Mouse (Mus musculus) embryonic facial prominence, embryonic 14.5 days (tissue): ENCODE measurements at regions not wholly inside any gene's neighbourhood (a gene's known extent, or its start where the extent isn't known, plus 50 kb on each side); places are given as distances from the start of the nearest gene placed in this dataset.
"Not testable (repeated sequence)": the region's sequence is repeated elsewhere in the genome, so short reads cannot be mapped to it uniquely, and the experiment has no call there.

ENCODE experiments used
- ATAC-seq: fragments of 200-750 bp; cut with Nextera tagmentation; 2 replicates; pipeline ENCODE4 v1.8.0; 2017; ENCODE audit warnings: low read depth, moderate number of reproducible peaks, moderate TSS enrichment
- DNase-seq: peaks from one replicate; pipeline ENCODE4 v3.0.0-alpha.2; 2015; ENCODE audit warnings: low spot score
- H3K27ac ChIP-seq: fragments of 300-500 bp; sonication (generic); replicated peaks from 2 replicates; pipeline ENCODE4 v1.5.1; 2014; ENCODE audit warnings: low read depth, mild to moderate bottlenecking, low read length, moderate library complexity
- H3K27me3 ChIP-seq: fragments of 300-500 bp; sonication (generic); replicated peaks from 2 replicates; pipeline ENCODE4 v1.6.1; 2014; ENCODE audit warnings: low read length; ENCODE audit not compliant: control insufficient read depth, insufficient read depth
- H3K36me3 ChIP-seq: fragments of 300-500 bp; sonication (generic); 2 replicates; pipeline ENCODE4 v1.6.1; 2014; ENCODE audit warnings: low read length, mixed read lengths; ENCODE audit not compliant: control insufficient read depth, insufficient read depth
- H3K4me1 ChIP-seq: fragments of 300-500 bp; sonication (generic); 2 replicates; pipeline ENCODE4 v1.6.1; 2014; ENCODE audit warnings: antibody characterized with exemption, low read length; ENCODE audit not compliant: control insufficient read depth, insufficient read depth
- H3K4me2 ChIP-seq: fragments of 300-500 bp; sonication (generic); 2 replicates; pipeline ENCODE4 v1.6.1; 2014; ENCODE audit warnings: low read depth, mild to moderate bottlenecking, low read length, moderate library complexity, mixed read lengths
- H3K4me3 ChIP-seq: fragments of 300-500 bp; sonication (generic); 2 replicates; pipeline ENCODE4 v1.5.1; 2014; ENCODE audit warnings: low read depth, mild to moderate bottlenecking, low read length
- H3K9ac ChIP-seq: fragments of 300-500 bp; sonication (generic); 2 replicates; pipeline ENCODE4 v1.6.1; 2014; ENCODE audit warnings: low read depth, mild to moderate bottlenecking, low read length, moderate library complexity, mixed read lengths
- H3K9me3 ChIP-seq: fragments of 300-500 bp; sonication (generic); 2 replicates; pipeline ENCODE4 v1.6.1; 2016; ENCODE audit warnings: low read length; ENCODE audit not compliant: control insufficient read depth
- WGBS: fragments of 180-500 bp; shearing (Covaris S2); extraction: QIAGEN DNeasy Blood & Tissue Kit; methylation state at CpG from one replicate; pipeline ENCODE4 v1.1.7; 2014; 5-methylcytosine and 5-hydroxymethylcytosine counted together

GRCm38 (mm10) chr3:21053337-21053736 is 686.4 kb upstream of the Agtr1b start:
- not testable (repeated sequence) for H3K27ac ChIP-seq, DNase-seq, H3K9me3 ChIP-seq, H3K4me3 ChIP-seq, H3K9ac ChIP-seq, H3K27me3 ChIP-seq, ATAC-seq, H3K4me2 ChIP-seq, H3K36me3 ChIP-seq, H3K4me1 ChIP-seq
- WGBS: 70% methylated on average over 1 of the region's 2 CpGs

DNA sequence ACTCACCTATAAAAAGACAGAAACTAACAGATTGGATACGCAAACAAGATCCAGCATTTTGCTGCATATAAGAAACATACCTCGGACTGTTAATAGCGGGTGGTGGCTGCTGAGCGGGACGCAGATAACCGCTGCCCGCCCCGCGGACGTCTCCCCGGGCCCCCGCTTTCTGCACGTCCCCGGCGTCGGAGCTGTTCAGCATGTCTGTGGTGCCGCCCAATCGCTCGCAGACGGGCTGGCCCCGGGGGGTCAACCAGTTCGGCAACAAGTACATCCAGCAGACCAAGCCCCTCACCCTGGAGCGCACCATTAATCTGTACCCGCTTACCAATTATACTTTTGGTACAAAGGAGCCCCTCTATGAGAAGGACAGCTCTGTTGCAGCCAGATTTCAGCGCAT is 682.4 kb upstream of the Agtr1b start:
- H3K9ac ChIP-seq, H3K27me3 ChIP-seq, H3K4me3 ChIP-seq, DNase-seq, H3K27ac ChIP-seq, H3K36me3 ChIP-seq, H3K9me3 ChIP-seq, ATAC-seq, H3K4me1 ChIP-seq, H3K4me2 ChIP-seq: not testable (repeated sequence)
- 61% methylated on average over 13 of the region's 25 CpGs for WGBS

GRCm38 (mm10) chr3:21045981-21046380 is 679.0 kb upstream of the Agtr1b start:
- WGBS: 79% methylated on average over 3 of the region's 3 CpGs
- no peak for DNase-seq
- no peak for ATAC-seq
- no peak overlapping the region for H3K27ac ChIP-seq
- H3K36me3 ChIP-seq: no peaks in the 10 kb centered on the region
- H3K4me1 ChIP-seq: no peaks in the 10 kb centered on the region
- H3K9ac ChIP-seq: no peak overlapping the region
- no peaks in the 10 kb centered on the region for H3K9me3 ChIP-seq
- no peak overlapping the region for H3K4me3 ChIP-seq
- no peaks in the 10 kb centered on the region for H3K27me3 ChIP-seq
- H3K4me2 ChIP-seq: no peak overlapping the region

DNA sequence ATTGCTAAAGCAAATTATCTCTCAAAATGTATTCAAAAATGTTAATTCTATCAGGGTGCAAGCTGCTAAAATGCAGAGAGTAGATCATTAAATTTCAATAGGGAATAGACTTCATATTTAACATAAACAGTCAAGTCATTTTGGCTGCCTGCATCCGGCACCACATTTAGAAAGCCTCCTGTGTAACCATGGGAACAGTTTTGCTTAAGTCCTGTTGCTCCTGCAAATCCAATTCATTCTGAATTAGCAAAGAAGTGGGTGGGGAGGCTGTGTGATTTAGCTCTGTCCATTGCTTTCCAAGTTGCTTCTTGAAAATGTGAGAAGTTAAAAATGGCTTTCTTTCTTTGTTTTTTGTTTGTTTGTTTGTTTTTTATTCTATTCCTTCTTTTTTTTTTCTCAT is 658.9 kb upstream of the Agtr1b start:
- Histone ChIP-seq H3K9me3 (no peaks in the 10 kb centered on the region), H3K4me3 (no peak overlapping the region), H3K27me3 (no peaks in the 10 kb centered on the region), H3K9ac (no peak overlapping the region), H3K4me1 (no peaks in the 10 kb centered on the region), H3K4me2 (no peak overlapping the region), H3K36me3 (no peaks in the 10 kb centered on the region), H3K27ac (no peak overlapping the region)
- 18% methylated on average over 1 of the region's 1 CpGs for WGBS
- DNase-seq: peak; percentile 15
- ATAC-seq: no peak

GRCm38 (mm10) chr3:21020946-21021345 is 654.0 kb upstream of the Agtr1b start:
- no peak overlapping the region for H3K4me2 ChIP-seq
- no peaks in the 10 kb centered on the region for H3K27me3 ChIP-seq
- H3K9ac ChIP-seq: no peak overlapping the region
- H3K4me3 ChIP-seq: no peak overlapping the region
- ATAC-seq (no peak), DNase-seq (peak; percentile 27)
- H3K9me3 ChIP-seq: no peaks in the 10 kb centered on the region
- WGBS: 75% methylated on average over 1 of the region's 1 CpGs
- no peak overlapping the region for H3K27ac ChIP-seq
- no peaks in the 10 kb centered on the region for H3K36me3 ChIP-seq
- no peaks in the 10 kb centered on the region for H3K4me1 ChIP-seq

DNA sequence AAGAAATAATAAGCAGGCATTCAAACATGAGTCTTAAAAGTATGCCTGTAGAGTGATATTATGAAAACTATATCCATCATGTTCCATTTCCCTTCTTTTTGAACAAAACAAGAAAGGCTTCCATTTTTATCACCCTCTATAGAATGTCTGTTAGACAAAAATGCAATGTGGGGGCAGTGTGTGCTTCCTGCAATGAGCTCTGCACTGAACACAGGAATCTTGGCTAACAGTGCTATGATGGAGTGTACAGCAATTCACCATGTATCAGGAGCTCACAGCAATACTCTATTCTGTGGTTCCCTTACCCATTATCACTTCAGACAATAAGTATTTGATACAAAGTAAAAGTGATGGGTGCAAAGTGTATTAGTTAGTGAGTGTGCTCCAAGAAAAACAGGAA is 653.3 kb upstream of the Agtr1b start:
- DNase-seq (no peak), ATAC-seq (no peak)
- H3K27ac ChIP-seq: no peak overlapping the region
- no peaks in the 10 kb centered on the region for H3K27me3 ChIP-seq
- H3K4me1 ChIP-seq: no peaks in the 10 kb centered on the region
- no peak overlapping the region for H3K4me2 ChIP-seq
- H3K9me3 ChIP-seq: no peaks in the 10 kb centered on the region
- no peak overlapping the region for H3K4me3 ChIP-seq
- H3K9ac ChIP-seq: no peak overlapping the region
- no peaks in the 10 kb centered on the region for H3K36me3 ChIP-seq

DNA sequence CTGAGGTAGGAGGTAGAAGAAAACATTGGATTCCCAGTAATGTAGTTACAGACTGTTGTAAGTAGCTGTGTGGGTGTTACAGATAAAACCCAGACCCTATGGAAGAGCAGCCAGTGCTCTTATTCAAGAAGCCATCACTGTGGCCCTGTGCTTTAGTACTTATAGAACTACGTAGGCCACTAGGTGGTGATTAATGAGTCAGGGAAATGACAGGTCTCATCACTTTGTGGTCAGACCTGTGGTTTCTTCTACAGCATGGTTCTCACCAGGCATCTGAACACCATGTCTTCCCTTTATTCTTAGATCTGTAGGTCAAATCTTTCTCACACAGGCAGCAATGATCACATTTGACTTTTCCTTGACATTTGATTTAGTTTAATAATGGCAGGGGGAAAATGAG is 642.7 kb upstream of the Agtr1b start:
- 81% methylated on average over 1 of the region's 1 CpGs for WGBS
- H3K27me3 ChIP-seq: no peaks in the 10 kb centered on the region
- no peak overlapping the region for H3K27ac ChIP-seq
- H3K9me3 ChIP-seq: no peaks in the 10 kb centered on the region
- no peaks in the 10 kb centered on the region for H3K36me3 ChIP-seq
- H3K9ac ChIP-seq: no peak overlapping the region
- DNase-seq (no peak), ATAC-seq (no peak)
- no peak overlapping the region for H3K4me2 ChIP-seq
- H3K4me3 ChIP-seq: no peak overlapping the region
- no peaks in the 10 kb centered on the region for H3K4me1 ChIP-seq

GRCm38 (mm10) chr3:20998295-20998694 is 631.3 kb upstream of the Agtr1b start:
- H3K9me3 ChIP-seq: no peaks in the 10 kb centered on the region
- no peaks in the 10 kb centered on the region for H3K27me3 ChIP-seq
- H3K4me1 ChIP-seq: no peaks in the 10 kb centered on the region
- no peak for DNase-seq
- ATAC-seq: no peak
- no peak overlapping the region for H3K27ac ChIP-seq
- H3K36me3 ChIP-seq: no peaks in the 10 kb centered on the region
- no peak overlapping the region for H3K9ac ChIP-seq
- no peak overlapping the region for H3K4me2 ChIP-seq
- no peak overlapping the region for H3K4me3 ChIP-seq

GRCm38 (mm10) chr3:20989486-20989970 is 622.6 kb upstream of the Agtr1b start:
- DNase-seq: no peak
- H3K4me3 ChIP-seq: no peak overlapping the region
- 0 out of 2 replicates have a peak, but pooled peaks cover 5% of the 10 kb centered on the region for H3K9me3 ChIP-seq
- H3K27me3 ChIP-seq: no peaks in the 10 kb centered on the region
- no peaks in the 10 kb centered on the region for H3K4me1 ChIP-seq
- H3K4me2 ChIP-seq: no peak overlapping the region
- H3K36me3 ChIP-seq: no peaks in the 10 kb centered on the region
- no peak overlapping the region for H3K27ac ChIP-seq
- H3K9ac ChIP-seq: no peak overlapping the region
- ATAC-seq: no peak
- 56% methylated on average over 2 of the region's 2 CpGs for WGBS
